Mouse (Mus musculus) liver, embryonic 16.5 days (tissue): ENCODE results near the gene Lpcat1. TPM values are rescaled to one million over a fixed set of nuclear protein-coding genes. Genes with fewer than 3 reads are reported as not detected.

ENCODE experiments used
- ATAC-seq: fragments of 200-750 bp; cut with Nextera tagmentation; 2 replicates; pipeline ENCODE4 v1.8.0; 2017; ENCODE audit warnings: low read depth, mild to moderate bottlenecking, moderate number of reproducible peaks, moderate library complexity
- H3K27ac ChIP-seq: fragments of 300-500 bp; sonication (generic); 2 replicates; pipeline ENCODE4 v1.5.1; 2014; ENCODE audit warnings: mild to moderate bottlenecking, low read length
- H3K27me3 ChIP-seq: fragments of 300-500 bp; sonication (generic); 2 replicates; pipeline ENCODE4 v1.6.1; 2014; ENCODE audit warnings: low read depth, low read length, mixed read lengths; ENCODE audit not compliant: control insufficient read depth, insufficient read depth
- H3K36me3 ChIP-seq: fragments of 300-500 bp; sonication (generic); 2 replicates; pipeline ENCODE4 v1.6.1; 2014; ENCODE audit warnings: mild to moderate bottlenecking; ENCODE audit not compliant: control insufficient read depth, insufficient read depth
- H3K4me1 ChIP-seq: fragments of 300-500 bp; sonication (generic); 2 replicates; pipeline ENCODE4 v1.6.1; 2014; ENCODE audit warnings: low read depth, low read length, mixed read lengths; ENCODE audit not compliant: control insufficient read depth
- H3K4me2 ChIP-seq: fragments of 300-500 bp; sonication (generic); 2 replicates; pipeline ENCODE4 v1.6.1; 2014; ENCODE audit warnings: low read depth, low read length, mixed read lengths
- H3K4me3 ChIP-seq: fragments of 300-500 bp; sonication (generic); 2 replicates; pipeline ENCODE4 v1.5.1; 2014; ENCODE audit warnings: low read depth, mild to moderate bottlenecking, low read length
- H3K9ac ChIP-seq: fragments of 300-500 bp; sonication (generic); 2 replicates; pipeline ENCODE4 v1.6.1; 2014; ENCODE audit warnings: low read depth, low read length
- H3K9me3 ChIP-seq: fragments of 300-500 bp; sonication (generic); replicated peaks from 2 replicates; pipeline ENCODE4 v1.6.1; 2016; ENCODE audit warnings: low read length; ENCODE audit not compliant: control insufficient read depth
- WGBS: fragments of 180-500 bp; shearing (Covaris S2); extraction: QIAGEN DNeasy Blood & Tissue Kit; methylation state at CpG from one replicate; pipeline ENCODE4 v1.1.7; 2014; ENCODE audit not compliant: insufficient replicate concordance; 5-methylcytosine and 5-hydroxymethylcytosine counted together
- polyA plus RNA-seq: library from polyadenylated mRNA; unstranded; fragments of >200 nt; fragmentation: Nextera tagmentation; extraction: Ambion mirVana; gene quantifications from 2 replicates; pipeline ENCODE4 v1.2.1, GENCODE M21; 2015

The Lpcat1 gene
- polyA plus RNA-seq, 1 experiment from 2014 or later = 64.7 TPM

GRCm38 (mm10) chr13:73493183-73493582 lies 26.2 kb downstream of the Lpcat1 start:
- Histone ChIP-seq H3K4me2 (no peak overlapping the region), H3K27me3 (no peaks in the 10 kb centered on the region), H3K36me3 (peaks cover 92% of the 10 kb centered on the region), H3K27ac (peak overlapping the region; percentile 18), H3K9me3 (no peaks in the 10 kb centered on the region), H3K4me3 (no peak overlapping the region), H3K9ac (0 out of 2 replicates have a peak overlapping the region, but pooled peaks have one; percentile 5), H3K4me1 (peaks cover 64% of the 10 kb centered on the region)
- ATAC-seq = no peak
- 92% methylated on average over 4 of the region's 4 CpGs for WGBS

- ATAC-seq = peak; percentile 42
- Histone ChIP-seq H3K9ac (no peak overlapping the region), H3K4me3 (no peak overlapping the region), H3K4me2 (no peak overlapping the region), H3K27ac (peak overlapping the region; percentile 35), H3K36me3 (peaks cover 91% of the 10 kb centered on the region), H3K4me1 (peaks cover 70% of the 10 kb centered on the region), H3K27me3 (no peaks in the 10 kb centered on the region), H3K9me3 (no peaks in the 10 kb centered on the region)
- WGBS = 64% methylated on average over 9 of the region's 9 CpGs
Measured at GRCm38 (mm10) chr13:73494528-73494927, 27.5 kb downstream of the Lpcat1 start.

DNA sequence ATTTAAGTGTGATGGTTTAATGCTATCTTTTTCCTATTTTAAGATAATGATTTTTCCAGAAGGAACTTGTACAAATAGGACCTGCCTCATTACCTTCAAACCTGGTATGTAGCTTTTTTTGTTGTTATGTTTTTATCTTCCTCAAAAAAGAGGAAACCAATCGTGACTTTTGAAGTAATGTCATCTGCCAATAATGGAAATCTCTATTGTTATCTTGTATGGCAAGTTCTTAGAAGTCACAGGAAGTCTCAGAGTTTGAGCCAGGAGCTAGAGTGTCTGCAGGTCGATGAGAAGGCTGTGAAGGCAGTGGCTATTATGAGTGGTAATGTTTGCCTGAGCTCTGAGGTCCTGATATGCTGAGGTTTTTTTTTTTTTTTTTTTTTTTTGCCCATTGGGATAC lies 29.1 kb downstream of the Lpcat1 start:
- Histone ChIP-seq H3K27ac (no peak overlapping the region; the same call in 1 of the 2 replicates), H3K27me3 (no peaks in the 10 kb centered on the region), H3K9me3 (no peaks in the 10 kb centered on the region), H3K4me3 (no peak overlapping the region), H3K36me3 (peaks cover 91% of the 10 kb centered on the region), H3K4me1 (peaks cover 70% of the 10 kb centered on the region), H3K9ac (no peak overlapping the region), H3K4me2 (no peak overlapping the region)
- no peak for ATAC-seq
- WGBS = 23% methylated on average over 2 of the region's 2 CpGs

DNA sequence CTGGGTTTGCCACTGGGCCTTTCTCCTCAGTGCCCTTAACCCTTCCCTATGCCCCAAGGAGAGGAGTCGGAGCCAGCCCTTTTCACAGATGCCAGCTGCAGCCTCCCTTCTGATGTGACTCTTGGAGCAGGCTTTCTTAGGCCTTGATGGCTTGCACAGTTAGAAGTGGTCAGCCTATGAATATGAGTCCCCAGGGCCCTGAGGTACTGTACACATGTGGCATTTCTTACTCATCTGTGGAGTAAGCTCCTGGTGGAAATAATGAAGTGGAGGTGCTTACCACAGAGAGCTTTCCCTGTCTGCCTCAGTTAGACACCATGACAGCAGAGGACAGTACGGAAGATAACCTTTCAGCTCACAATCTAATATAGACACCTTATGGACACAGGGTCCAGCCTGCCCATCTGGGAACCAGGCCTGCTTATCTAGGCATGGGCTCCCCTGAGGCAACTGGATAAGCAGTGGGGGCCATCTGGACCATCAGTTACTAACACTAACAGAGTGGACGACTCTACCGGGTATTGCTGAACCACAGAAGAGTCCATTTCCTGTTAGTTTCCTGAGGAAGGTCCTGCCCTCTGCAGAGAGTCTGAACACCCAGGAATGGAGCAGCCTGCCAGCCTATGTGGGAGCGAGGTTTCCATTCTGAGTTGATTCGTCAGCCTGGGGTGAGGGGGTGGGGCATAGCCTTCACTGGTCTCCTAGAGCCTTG lies 33.1 kb downstream of the Lpcat1 start:
- no peaks in the 10 kb centered on the region for H3K27me3 ChIP-seq
- H3K9ac ChIP-seq = peak overlapping the region; percentile 46
- H3K9me3 ChIP-seq = no peaks in the 10 kb centered on the region
- H3K4me3 ChIP-seq = no peak overlapping the region
- H3K36me3 ChIP-seq = peaks cover 83% of the 10 kb centered on the region
- 23% methylated on average over 6 of the region's 6 CpGs for WGBS
- peak; percentile 96 for ATAC-seq
- H3K4me1 ChIP-seq = peaks cover 49% of the 10 kb centered on the region
- peak overlapping the region; percentile 86 for H3K27ac ChIP-seq
- peak overlapping the region; percentile 29 for H3K4me2 ChIP-seq

- Histone ChIP-seq H3K36me3 (peaks cover 83% of the 10 kb centered on the region), H3K9ac (no peak overlapping the region), H3K9me3 (no peaks in the 10 kb centered on the region), H3K27me3 (no peaks in the 10 kb centered on the region), H3K4me3 (no peak overlapping the region), H3K27ac (peak overlapping the region; percentile 6; the same call in 1 of the 2 replicates), H3K4me2 (no peak overlapping the region), H3K4me1 (peaks cover 40% of the 10 kb centered on the region)
- no peak for ATAC-seq
- WGBS = 48% methylated on average over 2 of the region's 2 CpGs
Measured at GRCm38 (mm10) chr13:73502719-73503118, 35.7 kb downstream of the Lpcat1 start.

DNA sequence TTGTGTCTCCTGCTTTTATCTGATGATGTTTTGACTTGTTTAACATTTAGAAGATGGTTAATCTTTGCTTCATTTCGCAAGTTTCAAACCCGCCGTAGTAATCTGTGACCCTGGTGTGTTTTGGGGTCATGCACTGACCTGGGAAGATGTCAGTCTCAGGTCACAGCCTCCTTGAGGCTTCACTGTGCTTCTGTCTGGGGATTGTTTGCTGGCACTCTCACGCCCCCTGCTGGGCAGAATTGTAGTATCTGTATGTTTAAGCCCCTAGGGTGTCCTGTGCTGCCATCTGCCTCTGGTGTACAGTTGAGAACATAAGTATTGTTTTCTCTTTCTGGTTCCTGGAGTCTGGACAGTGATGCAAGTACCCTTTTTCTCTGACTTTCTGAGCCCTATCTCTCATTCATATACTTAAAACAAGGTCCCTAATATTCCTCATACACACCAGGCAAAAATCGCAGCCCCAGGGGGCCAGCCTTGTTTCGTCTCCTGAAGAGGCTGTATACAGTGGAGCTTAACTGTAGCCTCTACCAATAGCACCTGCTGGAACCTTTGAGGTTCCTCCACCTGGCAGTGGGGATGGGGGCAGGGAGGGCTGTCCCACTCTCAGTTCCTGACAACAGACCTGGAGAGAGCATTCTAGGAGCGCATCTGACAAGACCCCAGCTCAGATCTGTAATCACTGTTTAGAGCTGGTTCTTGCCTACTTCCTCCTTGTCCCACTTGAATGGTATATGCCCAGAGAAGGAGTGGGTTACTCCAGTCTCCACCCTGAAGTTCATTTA lies 38.9 kb downstream of the Lpcat1 start:
- Histone ChIP-seq H3K4me3 (no peak overlapping the region), H3K9ac (no peak overlapping the region), H3K4me2 (no peak overlapping the region), H3K27ac (no peak overlapping the region), H3K9me3 (no peaks in the 10 kb centered on the region), H3K4me1 (peaks cover 8% of the 10 kb centered on the region), H3K27me3 (no peaks in the 10 kb centered on the region), H3K36me3 (peaks cover 84% of the 10 kb centered on the region)
- ATAC-seq = peak; percentile 57
- WGBS = 71% methylated on average over 7 of the region's 7 CpGs

DNA sequence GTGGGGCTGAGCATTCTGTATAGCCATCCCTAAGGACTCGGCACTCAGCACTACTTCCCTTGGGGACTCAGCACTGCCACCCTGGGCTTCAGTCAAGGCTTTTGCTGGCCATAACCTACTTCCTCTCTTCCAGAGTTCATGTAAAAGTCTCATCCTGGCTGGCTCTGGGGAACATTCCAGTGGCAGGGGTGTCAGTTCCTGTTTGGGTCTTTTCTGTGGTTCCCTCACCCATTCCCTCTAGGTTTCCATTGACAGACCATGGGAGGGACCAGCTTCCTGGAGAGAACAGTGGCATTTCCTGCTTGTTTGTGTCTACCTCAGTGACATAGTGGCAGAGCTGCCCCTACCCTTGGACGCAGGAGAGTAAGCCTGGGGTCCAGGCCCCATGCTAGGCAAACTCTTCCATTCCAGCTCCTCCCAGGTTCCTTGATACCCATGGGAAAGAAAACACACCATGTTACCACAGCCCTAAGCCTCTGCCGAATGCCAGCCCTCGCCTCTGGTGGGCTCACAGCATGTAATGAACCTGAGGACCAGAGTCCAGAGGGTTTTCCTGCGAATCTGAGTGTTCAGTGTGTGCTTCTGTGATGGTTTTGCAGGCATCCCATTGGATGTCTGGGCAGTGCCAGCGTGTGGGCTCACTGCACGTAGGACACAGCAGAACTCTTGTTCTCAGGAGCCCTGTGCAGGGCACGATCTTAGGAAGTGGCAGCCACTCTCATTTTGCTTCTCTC lies 42.0 kb downstream of the Lpcat1 start:
- H3K4me1 ChIP-seq = no peaks in the 10 kb centered on the region
- no peak overlapping the region for H3K9ac ChIP-seq
- no peak for ATAC-seq
- peaks cover 95% of the 10 kb centered on the region for H3K36me3 ChIP-seq
- H3K4me3 ChIP-seq = no peak overlapping the region
- no peaks in the 10 kb centered on the region for H3K27me3 ChIP-seq
- H3K4me2 ChIP-seq = no peak overlapping the region
- no peak overlapping the region for H3K27ac ChIP-seq
- no peaks in the 10 kb centered on the region for H3K9me3 ChIP-seq
- 90% methylated on average over 8 of the region's 8 CpGs for WGBS

GRCm38 (mm10) chr13:73509869-73510268 lies 42.9 kb downstream of the Lpcat1 start:
- Histone ChIP-seq H3K36me3 (peaks cover 97% of the 10 kb centered on the region), H3K4me1 (no peaks in the 10 kb centered on the region), H3K4me2 (no peak overlapping the region), H3K4me3 (no peak overlapping the region), H3K27me3 (no peaks in the 10 kb centered on the region), H3K27ac (no peak overlapping the region), H3K9me3 (no peaks in the 10 kb centered on the region), H3K9ac (no peak overlapping the region)
- 84% methylated on average over 6 of the region's 6 CpGs for WGBS
- ATAC-seq = no peak
